Mouse (Mus musculus) embryonic facial prominence, embryonic 14.5 days (tissue): ENCODE measurements around the gene Vps13d. TPM values are rescaled to one million over a fixed set of nuclear protein-coding genes. Genes with fewer than 3 reads are reported as not detected.
A peak's percentile ranks its signal among the peaks of the same experiment; 100 is the strongest.

ENCODE experiments used
- ATAC-seq: fragments of 200-750 bp; cut with Nextera tagmentation; 2 replicates; pipeline ENCODE4 v1.8.0; 2017; ENCODE audit warnings: low read depth, moderate number of reproducible peaks, moderate TSS enrichment
- DNase-seq: peaks from one replicate; pipeline ENCODE4 v3.0.0-alpha.2; 2015; ENCODE audit warnings: low spot score
- H3K27ac ChIP-seq: fragments of 300-500 bp; sonication (generic); replicated peaks from 2 replicates; pipeline ENCODE4 v1.5.1; 2014; ENCODE audit warnings: low read depth, mild to moderate bottlenecking, low read length, moderate library complexity
- H3K27me3 ChIP-seq: fragments of 300-500 bp; sonication (generic); replicated peaks from 2 replicates; pipeline ENCODE4 v1.6.1; 2014; ENCODE audit warnings: low read length; ENCODE audit not compliant: control insufficient read depth, insufficient read depth
- H3K36me3 ChIP-seq: fragments of 300-500 bp; sonication (generic); 2 replicates; pipeline ENCODE4 v1.6.1; 2014; ENCODE audit warnings: low read length, mixed read lengths; ENCODE audit not compliant: control insufficient read depth, insufficient read depth
- H3K4me1 ChIP-seq: fragments of 300-500 bp; sonication (generic); 2 replicates; pipeline ENCODE4 v1.6.1; 2014; ENCODE audit warnings: antibody characterized with exemption, low read length; ENCODE audit not compliant: control insufficient read depth, insufficient read depth
- H3K4me2 ChIP-seq: fragments of 300-500 bp; sonication (generic); 2 replicates; pipeline ENCODE4 v1.6.1; 2014; ENCODE audit warnings: low read depth, mild to moderate bottlenecking, low read length, moderate library complexity, mixed read lengths
- H3K4me3 ChIP-seq: fragments of 300-500 bp; sonication (generic); 2 replicates; pipeline ENCODE4 v1.5.1; 2014; ENCODE audit warnings: low read depth, mild to moderate bottlenecking, low read length
- H3K9ac ChIP-seq: fragments of 300-500 bp; sonication (generic); 2 replicates; pipeline ENCODE4 v1.6.1; 2014; ENCODE audit warnings: low read depth, mild to moderate bottlenecking, low read length, moderate library complexity, mixed read lengths
- H3K9me3 ChIP-seq: fragments of 300-500 bp; sonication (generic); 2 replicates; pipeline ENCODE4 v1.6.1; 2016; ENCODE audit warnings: low read length; ENCODE audit not compliant: control insufficient read depth
- WGBS: fragments of 180-500 bp; shearing (Covaris S2); extraction: QIAGEN DNeasy Blood & Tissue Kit; methylation state at CpG from one replicate; pipeline ENCODE4 v1.1.7; 2014; 5-methylcytosine and 5-hydroxymethylcytosine counted together
- polyA plus RNA-seq: library from polyadenylated mRNA; unstranded; fragments of >200 nt; fragmentation: Nextera tagmentation; extraction: Ambion mirVana; gene quantifications from 2 replicates; pipeline ENCODE4 v1.2.1, GENCODE M21; 2014

Gene Vps13d
- polyA plus RNA-seq, 1 experiment from 2014 or later = 14.5 TPM

GRCm38 (mm10) chr4:145050518-145051208, 144.1 kb downstream of the Vps13d start:
- Histone ChIP-seq H3K4me3 (no peak overlapping the region), H3K36me3 (peaks cover 41% of the 10 kb centered on the region), H3K4me1 (peaks cover 14% of the 10 kb centered on the region), H3K4me2 (no peak overlapping the region), H3K27me3 (no peaks in the 10 kb centered on the region), H3K9me3 (no peaks in the 10 kb centered on the region), H3K9ac (no peak overlapping the region), H3K27ac (peak overlapping the region; percentile 56)
- DNase-seq (peak; percentile 59), ATAC-seq (peak; percentile 60; the same call in 1 of the 2 replicates)
- 23% methylated on average over 8 of the region's 8 CpGs for WGBS

- Histone ChIP-seq H3K4me1 (peaks cover 14% of the 10 kb centered on the region), H3K4me3 (no peak overlapping the region), H3K27ac (no peak overlapping the region), H3K9me3 (no peaks in the 10 kb centered on the region), H3K36me3 (peaks cover 44% of the 10 kb centered on the region), H3K27me3 (no peaks in the 10 kb centered on the region), H3K9ac (no peak overlapping the region), H3K4me2 (no peak overlapping the region)
- ATAC-seq (no peak), DNase-seq (no peak)
- 84% methylated on average over 5 of the region's 5 CpGs for WGBS
Observed at GRCm38 (mm10) chr4:145047964-145048363, 146.8 kb downstream of the Vps13d start.

- no peaks in the 10 kb centered on the region for H3K27me3 ChIP-seq
- H3K9me3 ChIP-seq = no peaks in the 10 kb centered on the region
- 84% methylated on average over 8 of the region's 8 CpGs for WGBS
- peaks cover 49% of the 10 kb centered on the region for H3K36me3 ChIP-seq
- ATAC-seq (no peak), DNase-seq (no peak)
- H3K4me1 ChIP-seq = no peaks in the 10 kb centered on the region
- no peak overlapping the region for H3K9ac ChIP-seq
- no peak overlapping the region for H3K27ac ChIP-seq
- H3K4me3 ChIP-seq = no peak overlapping the region
- no peak overlapping the region for H3K4me2 ChIP-seq
Observed at GRCm38 (mm10) chr4:145046032-145046401, 148.8 kb downstream of the Vps13d start.

- DNase-seq (no peak), ATAC-seq (no peak)
- Histone ChIP-seq H3K4me3 (no peak overlapping the region), H3K9me3 (no peaks in the 10 kb centered on the region), H3K4me2 (no peak overlapping the region), H3K4me1 (no peaks in the 10 kb centered on the region), H3K27me3 (no peaks in the 10 kb centered on the region), H3K9ac (no peak overlapping the region), H3K36me3 (peaks cover 50% of the 10 kb centered on the region), H3K27ac (no peak overlapping the region)
- 65% methylated on average over 5 of the region's 5 CpGs for WGBS
Observed at GRCm38 (mm10) chr4:145045312-145046031, 149.3 kb downstream of the Vps13d start.

GRCm38 (mm10) chr4:145041223-145041870, 153.5 kb downstream of the Vps13d start:
- no peaks in the 10 kb centered on the region for H3K9me3 ChIP-seq
- peaks cover 69% of the 10 kb centered on the region for H3K36me3 ChIP-seq
- H3K27me3 ChIP-seq = no peaks in the 10 kb centered on the region
- no peak overlapping the region for H3K4me2 ChIP-seq
- no peak for DNase-seq
- H3K4me3 ChIP-seq = no peak overlapping the region
- H3K4me1 ChIP-seq = peaks cover 7% of the 10 kb centered on the region; the same call in 1 of the 2 replicates
- no peak overlapping the region for H3K9ac ChIP-seq
- H3K27ac ChIP-seq = no peak overlapping the region; the same call in 1 of the 2 replicates
- no peak for ATAC-seq
- 71% methylated on average over 6 of the region's 6 CpGs for WGBS

- DNase-seq (peak; percentile 59), ATAC-seq (no peak)
- Histone ChIP-seq H3K4me3 (no peak overlapping the region), H3K4me1 (peaks cover 23% of the 10 kb centered on the region), H3K27me3 (no peaks in the 10 kb centered on the region), H3K9me3 (no peaks in the 10 kb centered on the region), H3K27ac (peak overlapping the region; percentile 52; the same call in 1 of the 2 replicates), H3K36me3 (peaks cover 37% of the 10 kb centered on the region), H3K4me2 (no peak overlapping the region), H3K9ac (no peak overlapping the region)
- WGBS = 72% methylated on average over 5 of the region's 5 CpGs
Observed at GRCm38 (mm10) chr4:145037631-145038416, 157.0 kb downstream of the Vps13d start.

GRCm38 (mm10) chr4:145037006-145037405, 157.8 kb downstream of the Vps13d start:
- Histone ChIP-seq H3K4me1 (peaks cover 23% of the 10 kb centered on the region), H3K4me2 (no peak overlapping the region), H3K27me3 (no peaks in the 10 kb centered on the region), H3K9me3 (no peaks in the 10 kb centered on the region), H3K27ac (0 out of 2 replicates have a peak overlapping the region, but pooled peaks have one; percentile 1), H3K4me3 (no peak overlapping the region), H3K9ac (no peak overlapping the region), H3K36me3 (peaks cover 30% of the 10 kb centered on the region)
- ATAC-seq (no peak), DNase-seq (no peak)
- 66% methylated on average over 3 of the region's 3 CpGs for WGBS

- Histone ChIP-seq H3K4me3 (no peak overlapping the region), H3K4me1 (peaks cover 23% of the 10 kb centered on the region), H3K27ac (no peak overlapping the region), H3K27me3 (no peaks in the 10 kb centered on the region), H3K4me2 (no peak overlapping the region), H3K9me3 (no peaks in the 10 kb centered on the region), H3K36me3 (peaks cover 25% of the 10 kb centered on the region), H3K9ac (no peak overlapping the region)
- no peak for DNase-seq
- no peak for ATAC-seq
- WGBS = 74% methylated on average over 3 of the region's 3 CpGs
Observed at GRCm38 (mm10) chr4:145035450-145035849, 159.4 kb downstream of the Vps13d start.
